Mouse (Mus musculus) CH12.LX (cell line): ENCODE measurements at regions not wholly inside any gene's neighbourhood (a gene's known extent, or its start where the extent isn't known, plus 50 kb on each side); places are given as distances from the start of the nearest gene placed in this dataset.

Experiments used
- DNase-seq: peaks from one replicate; pipeline ENCODE4 v3.0.0-alpha.2; 2013; ENCODE audit errors: extremely low read depth
- H3K27ac ChIP-seq: 2 replicates; pipeline ENCODE4 v1.5.1; 2012; ENCODE audit warnings: low read depth, mild to moderate bottlenecking, control low read depth, moderate library complexity; ENCODE audit not compliant: insufficient read depth
- H3K27me3 ChIP-seq: replicated peaks from 2 replicates; pipeline ENCODE3; 2012; ENCODE audit warnings: inconsistent platforms
- H3K36me3 ChIP-seq, 2 experiments: replicated peaks in 1 of 2; 2 replicates each; pipeline versions ENCODE3 to v1.6.1; 2012; ENCODE audit warnings: inconsistent platforms in 1 of 2, low read length in 1 of 2, mild to moderate bottlenecking in 1 of 2, mixed read lengths in 1 of 2, moderate library complexity in 1 of 2; ENCODE audit not compliant: control insufficient read depth in 1 of 2, insufficient read depth in 1 of 2
- H3K4me1 ChIP-seq, 2 experiments: 2 replicates each; pipeline ENCODE4 v1.6.1; 2012; ENCODE audit warnings: inconsistent platforms in 1 of 2, moderate library complexity in 1 of 2; ENCODE audit not compliant: insufficient read depth in 2 of 2, control insufficient read depth in 1 of 2
- H3K4me2 ChIP-seq: 2 replicates; pipeline ENCODE4 v1.6.1; 2012; ENCODE audit warnings: low read depth, mild to moderate bottlenecking, control low read depth; ENCODE audit not compliant: poor library complexity, insufficient read depth, severe bottlenecking
- H3K4me3 ChIP-seq, 3 experiments: fragments of 150-350 bp in 1 of 3; sonication (generic) in 1 of 3; replicated peaks in 1 of 3; 2 replicates each; pipeline versions ENCODE3 to v1.5.1; 2011 to 2012; ENCODE audit warnings: low read depth in 2 of 3, low read length in 2 of 3, mild to moderate bottlenecking in 2 of 3, moderate library complexity in 2 of 3, control low read depth in 1 of 3, improper control_type of control experiment in 1 of 3, inconsistent platforms in 1 of 3, mixed read lengths in 1 of 3; ENCODE audit not compliant: poor library complexity in 1 of 3
- H3K79me2 ChIP-seq: replicated peaks from 2 replicates; pipeline ENCODE4 v1.6.1; 2012; ENCODE audit warnings: mild to moderate bottlenecking, moderate library complexity; ENCODE audit not compliant: control insufficient read depth, poor library complexity, insufficient read depth, severe bottlenecking; ENCODE audit errors: extremely low read depth
- H3K9ac ChIP-seq: 2 replicates; pipeline ENCODE4 v1.6.1; 2012; ENCODE audit warnings: low read depth, mild to moderate bottlenecking, control low read depth, moderate library complexity; ENCODE audit not compliant: insufficient read depth
- H3K9me3 ChIP-seq: replicated peaks from 2 replicates; pipeline ENCODE3; 2012; ENCODE audit warnings: low read length, inconsistent platforms, mixed read lengths
- BHLHE40 ChIP-seq: IDR thresholded peaks from 2 replicates; pipeline ENCODE4 v1.6.1; 2011; ENCODE audit warnings: mild to moderate bottlenecking, low read depth, low read length, improper control_type of control experiment
- CHD1 ChIP-seq: IDR thresholded peaks from 2 replicates; pipeline ENCODE4 v1.6.1; 2012; ENCODE audit warnings: low read depth, low read length, improper control_type of control experiment, inconsistent platforms
- CTCF ChIP-seq, 2 experiments: IDR thresholded peaks in 1 of 2; conservative IDR thresholded peaks in 1 of 2; 2 replicates each; pipeline ENCODE4 v1.5.1; 2011 to 2012; ENCODE audit warnings: low read depth in 2 of 2, low read length in 2 of 2, improper control_type of control experiment in 1 of 2, inconsistent platforms in 1 of 2, mild to moderate bottlenecking in 1 of 2, moderate library complexity in 1 of 2
- ELF1 ChIP-seq: IDR thresholded peaks from 2 replicates; pipeline ENCODE4 v1.6.1; 2014; ENCODE audit warnings: low read depth, mild to moderate bottlenecking, inconsistent platforms, low read length, improper control_type of control experiment
- EP300 ChIP-seq: IDR thresholded peaks from 2 replicates; pipeline ENCODE4 v1.6.1; 2011; ENCODE audit warnings: low read length, improper control_type of control experiment
- GABPA ChIP-seq: IDR thresholded peaks from 2 replicates; pipeline ENCODE4 v1.6.1; 2012; ENCODE audit warnings: low read depth, low read length, improper control_type of control experiment, inconsistent platforms; ENCODE audit not compliant: insufficient replicate concordance
- HCFC1 ChIP-seq: IDR thresholded peaks from 2 replicates; pipeline ENCODE4 v1.6.1; 2012; ENCODE audit warnings: low read depth, mild to moderate bottlenecking, inconsistent platforms, low read length, improper control_type of control experiment
- IRF4 ChIP-seq: IDR thresholded peaks from 2 replicates; pipeline ENCODE4 v1.6.1; 2014; ENCODE audit warnings: low read depth, mild to moderate bottlenecking, inconsistent platforms, low read length, improper control_type of control experiment
- JUND ChIP-seq: conservative IDR thresholded peaks from 2 replicates; pipeline ENCODE4 v1.6.1; 2011; ENCODE audit warnings: low read depth, low read length, improper control_type of control experiment
- MAFK ChIP-seq: IDR thresholded peaks from 2 replicates; pipeline ENCODE4 v1.6.1; 2011; ENCODE audit warnings: low read length, improper control_type of control experiment; ENCODE audit not compliant: insufficient replicate concordance
- MEF2A ChIP-seq: IDR thresholded peaks from 2 replicates; pipeline ENCODE4 v1.6.1; 2014; ENCODE audit warnings: low read depth, mild to moderate bottlenecking, inconsistent platforms, low read length, improper control_type of control experiment, borderline replicate concordance
- MXI1 ChIP-seq: IDR thresholded peaks from 2 replicates; pipeline ENCODE4 v1.6.1; 2011; ENCODE audit warnings: mild to moderate bottlenecking, low read depth, low read length, improper control_type of control experiment
- MYC ChIP-seq: IDR thresholded peaks from 2 replicates; pipeline ENCODE4 v1.6.1; 2011; ENCODE audit warnings: low read depth, mild to moderate bottlenecking, improper control_type of control experiment, low read length
- POLR2AphosphoS2 ChIP-seq: IDR thresholded peaks from 2 replicates; pipeline ENCODE4 v1.6.1; 2011; ENCODE audit warnings: low read depth, low read length, improper control_type of control experiment
- RCOR1 ChIP-seq: conservative IDR thresholded peaks from 2 replicates; pipeline ENCODE4 v1.6.1; 2012; ENCODE audit warnings: low read depth, mild to moderate bottlenecking, inconsistent platforms, low read length, improper control_type of control experiment
- SIN3A ChIP-seq: IDR thresholded peaks from 2 replicates; pipeline ENCODE4 v1.6.1; 2012; ENCODE audit warnings: low read length, improper control_type of control experiment, inconsistent platforms
- SMC3 ChIP-seq: IDR thresholded peaks from 2 replicates; pipeline ENCODE4 v1.6.1; 2011; ENCODE audit warnings: low read depth, low read length, improper control_type of control experiment
- TCF12 ChIP-seq: IDR thresholded peaks from 2 replicates; pipeline ENCODE4 v1.6.1; 2014; ENCODE audit warnings: low read depth, mild to moderate bottlenecking, inconsistent platforms, low read length, improper control_type of control experiment
- UBTF ChIP-seq: IDR thresholded peaks from 2 replicates; pipeline ENCODE4 v1.6.1; 2012; ENCODE audit warnings: low read depth, mild to moderate bottlenecking, inconsistent platforms, low read length, improper control_type of control experiment, moderate library complexity
- USF1 ChIP-seq: IDR thresholded peaks from 2 replicates; pipeline ENCODE4 v1.6.1; 2014; ENCODE audit warnings: low read depth, mild to moderate bottlenecking, inconsistent platforms, low read length, improper control_type of control experiment
- USF2 ChIP-seq: conservative IDR thresholded peaks from 2 replicates; pipeline ENCODE4 v1.6.1; 2011; ENCODE audit warnings: low read depth, low read length, improper control_type of control experiment
- ZC3H11A ChIP-seq: IDR thresholded peaks from 2 replicates; pipeline ENCODE4 v1.6.1; 2012; ENCODE audit warnings: low read depth, mild to moderate bottlenecking, inconsistent platforms, low read length, improper control_type of control experiment
- ZKSCAN1 ChIP-seq: IDR thresholded peaks from 2 replicates; pipeline ENCODE4 v1.6.1; 2012; ENCODE audit warnings: low read depth, inconsistent platforms, low read length, improper control_type of control experiment, borderline replicate concordance
- ZMIZ1 ChIP-seq: IDR thresholded peaks from 2 replicates; pipeline ENCODE4 v1.6.1; 2012; ENCODE audit warnings: low read depth, mild to moderate bottlenecking, inconsistent platforms, low read length, improper control_type of control experiment
- ZNF384 ChIP-seq: IDR thresholded peaks from 2 replicates; pipeline ENCODE4 v1.6.1; 2012; ENCODE audit warnings: low read depth, low read length, improper control_type of control experiment, inconsistent platforms
- dilution Hi-C: fragments of 300-500 bp; cut with MboI; formaldehyde crosslinking; loops from 2 replicates; pipeline ENCODE4 v1.14.3; 2020; ENCODE audit warnings: low sequenced_read_pairs; ENCODE audit not compliant: extremely low pct_unique_long_range_greater_than_20kb, extremely low pct_ligation_motif_present
- in situ Hi-C: fragments of 300-500 bp; cut with MboI; formaldehyde crosslinking; loops from 3 replicates; pipeline ENCODE4 v1.14.3; 2019; ENCODE audit warnings: low sequenced_read_pairs, low pct_ligation_motif_present, low pct_unique_long_range_greater_than_20kb, mixed read lengths

GRCm38 (mm10) chr4:31697769-31698505, 266.0 kb upstream of the Map3k7 start:
- Histone ChIP-seq H3K27ac (no peak overlapping the region), H3K9me3 (no peaks in the 10 kb centered on the region), H3K4me1 (no peaks in the 10 kb centered on the region), H3K79me2 (no peaks in the 10 kb centered on the region), H3K36me3 (no peaks in the 10 kb centered on the region), H3K9ac (no peak overlapping the region), H3K4me3 (no peak overlapping the region), H3K27me3 (no peaks in the 10 kb centered on the region), H3K4me2 (no peak overlapping the region)
- dilution Hi-C loops (no loop called here), in situ Hi-C loops (no loop called here)
- DNase-seq = no peak
- TF ChIP-seq EP300 (no peak), MAFK (no peak), TCF12 (no peak), CHD1 (no peak), IRF4 (no peak), POLR2AphosphoS2 (no peak), GABPA (no peak), JUND (no peak), UBTF (no peak), USF1 (no peak), RCOR1 (no peak), HCFC1 (no peak), CTCF (conservative IDR thresholded peaks at IDR 0.05 in 1 of 2, IDR thresholded peaks at IDR 0.05 in 1 of 2; ENCODE audit: low read depth in 2 of 2, low read length in 2 of 2) (no peak), ZC3H11A (no peak), ZMIZ1 (no peak), ZKSCAN1 (no peak), ZNF384 (no peak), SIN3A (no peak), MEF2A (no peak)

DNA sequence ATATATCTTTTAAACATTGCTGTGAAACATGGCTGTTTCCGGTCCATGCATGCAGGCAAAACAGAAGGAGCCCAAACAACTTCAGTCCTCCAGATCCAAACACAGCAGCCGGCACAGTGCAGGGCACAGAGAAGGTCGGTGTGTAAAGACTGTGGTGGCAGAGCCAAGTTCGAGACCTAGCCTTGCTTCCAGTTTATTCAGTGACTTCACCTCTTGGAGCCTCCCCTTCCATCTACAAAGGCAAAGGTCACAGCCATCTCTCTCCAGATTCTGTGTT, 265.5 kb upstream of the Map3k7 start:
- no peaks in the 10 kb centered on the region for H3K4me1 ChIP-seq
- no peaks in the 10 kb centered on the region for H3K9me3 ChIP-seq
- H3K4me2 ChIP-seq = no peak overlapping the region
- no peaks in the 10 kb centered on the region for H3K27me3 ChIP-seq
- H3K36me3 ChIP-seq = no peaks in the 10 kb centered on the region
- TF ChIP-seq ZC3H11A (no peak), GABPA (no peak), USF2 (no peak), RCOR1 (no peak), MAFK (no peak), MYC (no peak), ELF1 (no peak), IRF4 (no peak), BHLHE40 (no peak), MXI1 (no peak), JUND (no peak), SMC3 (no peak)
- H3K9ac ChIP-seq = no peak overlapping the region
- H3K4me3 ChIP-seq = no peak overlapping the region
- in situ Hi-C loops = no loop called here
- no peak for DNase-seq
- H3K79me2 ChIP-seq = no peaks in the 10 kb centered on the region
- dilution Hi-C loops = no loop called here
- H3K27ac ChIP-seq = no peak overlapping the region
